Mouse (Mus musculus) retina, adult 2 months (tissue): ENCODE results near the gene Prss12.

Experiments
- DNase-seq: peaks from one replicate; pipeline ENCODE4 v3.0.0-alpha.2; 2012; ENCODE audit warnings: low read depth, low spot score

Prss12 gene

DNA sequence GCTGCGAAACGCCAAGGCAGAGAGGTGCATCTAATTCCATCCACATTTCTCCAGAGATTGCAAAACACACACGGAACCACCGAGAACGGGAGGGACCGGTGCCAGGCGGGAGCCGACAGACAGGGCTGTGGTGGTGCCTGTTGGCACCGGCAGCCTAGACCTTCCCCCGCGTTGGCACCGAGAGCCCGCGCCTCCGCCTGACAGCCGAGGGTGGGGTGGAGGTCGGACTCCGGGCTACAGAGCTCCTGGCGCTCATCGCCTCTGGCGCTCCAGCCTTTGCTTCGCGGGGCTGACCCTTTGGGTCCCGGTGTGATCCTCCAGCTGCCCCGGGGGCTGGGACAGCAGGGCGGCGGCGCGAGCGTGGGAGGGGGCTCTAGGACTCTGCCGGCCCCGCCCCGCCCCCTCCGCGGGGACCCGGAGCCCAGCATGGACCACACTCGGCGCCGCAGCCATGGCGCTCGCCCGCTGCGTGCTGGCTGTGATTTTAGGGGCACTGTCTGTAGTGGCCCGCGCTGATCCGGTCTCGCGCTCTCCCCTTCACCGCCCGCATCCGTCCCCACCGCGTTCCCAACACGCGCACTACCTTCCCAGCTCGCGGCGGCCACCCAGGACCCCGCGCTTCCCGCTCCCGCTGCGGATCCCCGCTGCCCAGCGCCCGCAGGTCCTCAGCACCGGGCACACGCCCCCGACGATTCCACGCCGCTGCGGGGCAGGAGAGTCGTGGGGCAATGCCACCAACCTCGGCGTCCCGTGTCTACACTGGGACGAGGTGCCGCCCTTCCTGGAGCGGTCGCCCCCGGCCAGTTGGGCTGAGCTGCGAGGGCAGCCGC, at the start of gene Prss12:
Prss12 (plus strand) TSS at position 206 of the 830 bp plus-strand sequence.
- no peak for DNase-seq

DNA sequence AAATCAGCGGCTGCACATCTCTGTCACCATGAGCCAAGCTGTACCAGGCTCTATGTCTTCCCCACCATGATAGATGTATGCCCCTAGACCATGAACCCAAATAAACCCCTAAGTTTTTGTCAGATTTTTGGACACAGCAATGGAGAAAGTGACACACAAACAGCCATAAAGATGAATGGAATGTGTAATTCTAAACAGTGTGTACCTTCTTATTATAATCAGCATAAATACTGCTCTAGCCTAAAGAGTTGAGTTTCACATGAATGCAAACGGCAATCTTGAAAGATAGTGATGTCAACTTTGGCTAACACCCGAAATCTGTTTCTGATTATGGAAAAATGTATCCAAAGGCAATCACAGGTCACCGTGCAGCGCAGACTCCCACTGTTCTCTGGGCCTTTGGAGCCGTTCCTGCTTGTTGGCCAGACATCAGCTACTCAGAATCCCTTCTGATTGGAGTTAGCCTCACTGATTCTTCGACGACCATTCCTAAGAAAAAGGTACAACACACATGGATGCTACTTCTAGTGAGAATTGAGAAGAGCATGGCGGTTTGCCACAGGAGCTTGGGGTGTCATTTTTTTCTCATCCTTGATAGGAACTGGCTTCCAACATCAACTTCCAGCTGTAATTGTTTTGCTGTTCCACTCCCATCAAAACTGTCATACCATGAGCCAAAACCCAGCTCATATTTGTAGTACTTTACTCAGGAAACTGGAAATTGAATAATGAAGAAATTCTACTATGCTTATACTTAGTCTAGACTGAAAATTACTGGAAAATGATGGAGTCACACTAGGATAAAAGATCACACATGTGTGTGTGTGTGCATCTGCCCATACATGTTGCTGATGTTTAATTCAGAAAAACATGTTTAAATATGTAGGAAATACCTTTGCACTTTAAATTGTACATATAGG, 48.9 kb upstream of the Prss12 start:
- no peak for DNase-seq

DNA sequence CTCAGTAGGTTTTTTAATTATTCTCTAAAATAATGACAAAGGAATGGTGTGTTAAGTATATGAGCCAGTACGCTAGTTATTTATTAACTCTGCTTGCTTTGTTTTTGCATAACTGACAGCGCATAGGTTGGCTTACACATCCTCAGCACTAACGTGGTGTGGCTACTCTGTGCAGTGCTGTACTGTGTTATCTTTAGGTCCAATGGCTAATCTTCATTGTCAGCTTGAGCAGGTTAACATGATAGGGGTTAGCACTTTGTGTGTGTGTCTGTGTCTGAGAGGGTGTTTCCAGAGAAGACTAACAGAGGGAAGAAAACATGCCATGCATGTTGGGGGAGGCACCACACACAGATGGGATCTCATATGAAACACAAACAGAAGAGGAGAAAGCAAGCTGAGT, 41.8 kb upstream of the Prss12 start:
- DNase-seq: no peak

DNA sequence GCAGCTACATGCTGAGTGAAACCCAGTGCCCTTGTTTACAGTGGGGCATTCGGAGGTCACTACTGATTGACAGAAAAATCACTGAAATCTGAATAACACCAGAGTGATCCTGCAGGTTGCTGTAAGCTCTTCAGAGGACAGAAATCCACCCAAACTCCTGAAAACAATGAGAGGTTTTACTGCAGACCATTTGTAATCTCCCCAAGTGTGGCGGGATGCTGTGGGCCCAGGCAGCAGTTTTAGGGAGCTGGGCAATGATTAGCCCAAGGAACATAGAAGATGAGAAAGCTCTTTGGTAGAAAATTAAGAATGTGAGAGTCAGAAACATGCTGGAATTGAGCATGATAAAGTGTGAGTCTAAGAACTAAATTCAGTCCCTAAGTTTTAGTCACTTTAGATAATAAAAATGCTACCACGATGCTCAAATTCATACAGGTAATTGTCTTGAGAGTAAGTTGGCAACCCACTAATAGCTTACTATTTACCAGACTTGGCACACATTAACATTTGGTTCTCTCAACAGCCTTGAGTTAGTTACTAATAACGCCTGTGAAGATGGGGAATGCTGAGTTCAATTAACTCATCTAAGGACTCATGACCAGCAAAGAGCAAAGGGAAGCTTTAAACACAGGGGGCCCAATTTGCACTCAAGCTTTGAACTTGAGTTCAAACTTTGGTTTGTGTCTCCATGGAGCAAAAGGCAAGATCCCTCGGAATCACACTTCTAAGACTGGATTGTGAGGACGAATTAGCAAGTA, 34.7 kb upstream of the Prss12 start:
- no peak for DNase-seq

DNA sequence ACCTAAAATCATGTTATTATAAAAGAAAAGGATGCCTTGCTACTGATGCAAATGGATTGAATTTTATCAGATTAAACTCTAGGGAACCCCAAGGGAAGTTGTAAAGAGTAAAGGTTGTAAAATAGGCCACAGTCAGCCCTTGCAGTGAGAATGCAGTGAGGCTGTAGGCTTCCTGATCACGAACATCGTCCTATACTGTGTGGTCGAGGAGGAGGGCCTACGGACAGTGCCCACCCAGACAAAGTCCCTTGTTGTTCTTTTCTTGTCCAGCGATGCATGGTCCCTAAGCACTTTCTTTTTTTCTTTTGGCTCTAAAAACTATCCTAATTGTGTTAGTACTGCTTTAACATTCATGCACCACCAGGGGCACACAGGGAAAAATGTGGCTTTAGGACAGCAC, 33.5 kb upstream of the Prss12 start:
- no peak for DNase-seq

DNA sequence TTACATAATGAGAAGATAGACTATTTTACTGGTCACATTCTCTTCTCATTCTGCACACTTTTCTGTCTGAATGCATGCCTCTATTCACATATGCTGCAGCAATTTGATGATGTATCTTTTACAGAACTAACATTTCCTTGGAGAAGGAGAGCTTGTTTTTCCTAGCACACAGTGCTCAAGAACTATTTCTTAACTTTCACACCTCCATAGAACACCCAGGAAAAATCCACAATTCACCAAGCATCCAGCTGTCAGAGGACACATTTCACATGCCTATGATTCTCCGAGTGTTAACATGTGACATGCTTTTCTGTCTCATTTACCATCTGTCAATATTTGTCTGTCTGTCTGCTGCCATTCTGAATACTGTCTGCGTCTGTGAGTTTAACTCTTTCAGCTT, 21.1 kb upstream of the Prss12 start:
- DNase-seq: no peak

DNA sequence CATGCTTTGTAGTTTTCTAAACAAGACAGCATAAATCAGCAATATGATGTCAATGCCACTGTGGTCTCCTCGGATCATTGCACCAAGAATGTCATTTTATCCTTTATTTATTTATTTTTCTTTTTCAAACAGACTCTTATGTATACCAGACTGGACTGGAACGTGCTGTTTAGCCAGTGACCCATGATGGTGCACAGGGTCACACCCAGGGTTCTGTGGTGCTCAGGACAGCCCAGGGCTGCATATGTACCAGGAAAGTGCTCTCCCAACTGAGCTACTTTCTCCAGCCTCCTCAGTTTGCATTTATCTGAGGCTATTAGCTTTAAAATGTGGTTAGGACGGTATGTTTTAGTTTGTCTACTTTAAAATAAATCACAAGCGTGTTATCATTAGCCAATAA, 18.7 kb upstream of the Prss12 start:
- DNase-seq: no peak

DNA sequence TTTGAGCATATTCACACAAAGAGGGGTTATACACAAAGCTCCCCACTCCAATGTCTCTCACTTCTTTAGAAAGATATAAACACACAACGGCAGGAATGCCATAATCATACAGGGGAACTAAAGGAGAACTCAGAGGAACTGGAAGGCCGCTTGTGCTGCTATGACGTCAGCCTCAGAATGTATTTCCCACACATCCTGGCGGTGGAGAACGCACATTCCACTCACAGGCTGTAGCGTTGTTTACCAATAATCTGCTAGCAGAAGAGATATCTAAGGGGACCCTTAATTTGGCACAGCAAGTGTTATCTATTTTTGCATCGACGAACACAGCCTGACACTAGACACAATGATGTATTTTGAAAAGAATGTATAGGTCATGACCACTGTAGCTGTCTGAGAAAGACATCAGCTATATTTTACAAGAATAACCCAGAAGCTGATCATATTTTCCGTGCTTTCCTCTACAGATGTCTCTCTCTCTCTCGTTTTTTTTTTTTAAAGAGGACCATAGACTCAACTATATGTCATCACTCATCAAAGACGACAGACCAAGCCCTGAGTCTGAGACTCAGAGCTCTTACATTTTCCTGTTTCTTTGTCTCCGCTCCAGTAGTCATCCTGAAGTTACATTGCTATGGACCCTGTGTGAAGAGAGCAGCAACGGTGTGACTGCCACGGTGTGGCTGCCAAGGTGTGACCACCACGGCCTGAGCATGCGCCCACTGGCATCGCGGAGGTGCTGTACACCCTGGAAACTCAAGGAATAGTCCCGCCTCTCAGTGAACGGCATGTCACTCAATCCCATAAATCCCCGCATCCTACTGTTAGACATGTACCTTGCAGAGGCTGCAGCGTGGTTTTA, 16.9 kb upstream of the Prss12 start:
- no peak for DNase-seq

DNA sequence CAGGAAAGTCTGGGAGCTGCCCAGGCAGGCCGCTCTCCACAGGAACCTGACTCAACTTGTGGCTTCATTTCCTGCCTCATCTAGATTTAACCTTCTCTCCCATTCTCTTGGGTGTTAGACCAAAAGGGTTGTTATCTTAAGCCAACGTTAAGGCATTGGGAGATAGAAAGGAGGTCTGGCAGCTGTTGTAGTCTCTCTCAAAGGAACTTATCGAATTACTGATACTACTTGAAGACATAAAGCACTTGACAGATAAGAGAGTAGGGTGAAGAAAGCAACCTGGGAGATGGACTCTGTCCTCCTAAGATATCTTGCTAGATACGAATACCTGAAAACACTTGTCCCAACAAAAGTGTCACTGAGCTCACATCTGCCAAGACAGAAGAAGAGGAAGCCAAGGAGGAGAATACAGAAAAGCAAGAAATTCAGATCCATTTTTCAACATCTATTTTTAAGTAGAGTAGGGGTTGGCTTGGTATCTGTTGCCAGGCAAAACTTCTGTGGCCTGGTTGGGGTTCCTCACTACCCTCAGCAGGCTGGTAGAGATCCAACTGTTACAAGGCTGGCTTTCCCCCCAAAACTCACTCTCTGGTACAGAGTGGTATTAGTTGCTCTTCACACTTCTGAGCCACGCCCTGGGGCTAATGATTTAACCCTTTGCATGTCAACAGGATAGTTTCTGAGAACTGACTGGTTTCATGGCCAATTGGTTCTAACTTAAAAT, 14.6 kb upstream of the Prss12 start:
- DNase-seq: no peak

DNA sequence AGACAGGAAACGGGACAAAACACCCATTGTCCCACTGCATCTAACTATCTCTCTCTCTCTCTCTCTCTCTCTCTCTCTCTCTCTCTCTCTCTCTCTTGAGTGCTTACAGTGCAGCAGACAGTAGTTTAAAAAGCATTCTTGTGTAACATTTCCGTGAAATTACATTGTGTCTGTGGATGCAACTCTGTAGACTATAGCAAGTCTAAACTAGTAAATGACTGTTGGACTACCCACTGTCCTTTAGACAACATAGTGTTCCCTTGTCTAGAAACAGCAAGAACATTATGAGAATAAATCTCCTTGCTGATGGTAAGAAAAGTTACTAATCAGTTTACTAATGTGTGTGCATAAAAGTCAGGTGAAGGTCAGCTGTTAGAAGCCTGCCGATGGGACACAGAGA, 13.4 kb upstream of the Prss12 start:
- DNase-seq: no peak

DNA sequence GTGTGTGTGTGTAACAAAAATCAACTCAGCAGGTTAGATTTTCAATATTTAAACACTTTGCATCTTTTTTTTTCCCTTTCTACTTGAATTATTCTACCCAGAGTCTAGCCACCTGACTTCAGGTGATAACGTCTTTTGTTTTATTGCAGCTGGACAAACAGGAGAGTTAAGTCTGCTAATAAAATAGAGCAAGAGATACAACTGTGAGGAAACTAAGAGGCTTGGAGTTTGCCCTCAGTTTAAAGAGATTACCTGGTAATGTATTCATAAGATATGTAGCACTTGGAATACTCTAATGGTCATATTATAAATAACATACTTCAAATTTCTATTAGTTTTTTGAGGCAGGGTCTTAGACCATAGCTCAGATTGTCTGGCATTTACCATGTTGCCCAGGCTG, 9.1 kb upstream of the Prss12 start:
- no peak for DNase-seq

DNA sequence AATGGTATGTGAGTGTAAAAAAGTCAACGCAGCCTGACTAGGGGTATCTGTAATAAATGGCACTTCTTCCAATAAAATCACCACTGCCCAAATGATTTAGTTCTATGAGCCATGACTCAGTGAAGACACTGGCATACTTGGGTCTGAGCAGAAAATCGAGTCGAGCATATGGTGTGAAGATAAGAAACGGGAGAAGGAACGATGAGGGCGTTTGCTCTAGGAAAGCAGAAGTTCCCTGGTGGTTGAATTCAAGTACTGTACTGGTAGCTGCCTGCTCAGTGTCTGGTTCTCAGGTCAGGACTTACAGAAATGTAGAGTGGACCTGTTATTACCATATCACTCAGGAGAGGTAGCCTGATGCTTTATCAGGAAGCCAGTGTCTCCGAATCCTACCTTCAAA, 6.2 kb upstream of the Prss12 start:
- no peak for DNase-seq

DNA sequence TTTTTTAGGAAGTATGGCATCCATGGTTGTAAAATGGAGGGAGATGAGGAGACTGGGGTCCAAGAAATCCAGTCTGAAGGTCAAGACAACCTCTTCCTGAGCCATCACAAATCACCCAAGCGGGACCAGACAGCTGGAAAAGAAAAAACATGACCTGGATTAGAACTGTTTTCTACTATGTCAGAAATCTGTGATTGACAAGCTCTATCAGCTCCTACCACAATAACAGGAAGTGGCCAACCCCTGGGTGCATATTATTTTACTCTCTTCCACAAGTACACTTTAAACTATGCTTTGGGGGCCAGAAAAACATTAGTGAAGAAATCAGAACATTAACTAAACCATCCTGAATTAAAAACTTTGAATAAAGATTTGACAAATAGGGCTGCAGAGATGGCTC, 2.2 kb upstream of the Prss12 start:
- DNase-seq: no peak

DNA sequence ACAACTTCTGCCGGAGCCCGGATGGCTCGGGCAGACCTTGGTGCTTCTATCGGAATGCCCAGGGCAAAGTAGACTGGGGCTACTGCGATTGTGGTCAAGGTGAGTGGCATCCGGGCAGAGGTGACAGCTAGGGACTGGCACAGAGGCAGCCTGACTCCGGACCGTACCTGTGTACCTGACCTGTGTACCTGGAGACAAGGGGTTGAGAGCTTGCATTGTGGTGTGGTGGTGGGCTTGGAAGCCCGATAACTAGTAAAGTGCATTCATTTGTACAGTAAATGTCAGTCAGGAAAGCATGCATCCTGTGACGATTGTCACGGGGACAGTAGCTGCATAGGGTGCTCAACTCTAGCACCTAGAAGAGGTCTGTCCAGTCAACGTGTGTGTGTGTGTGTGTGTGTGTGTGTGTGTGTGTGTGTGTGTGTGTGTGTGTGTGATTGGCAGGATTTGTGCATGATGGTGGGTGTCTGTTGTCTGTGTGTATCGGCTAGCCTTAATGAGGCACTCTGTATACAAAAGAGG, 886 bp downstream of the Prss12 start:
- DNase-seq: no peak

DNA sequence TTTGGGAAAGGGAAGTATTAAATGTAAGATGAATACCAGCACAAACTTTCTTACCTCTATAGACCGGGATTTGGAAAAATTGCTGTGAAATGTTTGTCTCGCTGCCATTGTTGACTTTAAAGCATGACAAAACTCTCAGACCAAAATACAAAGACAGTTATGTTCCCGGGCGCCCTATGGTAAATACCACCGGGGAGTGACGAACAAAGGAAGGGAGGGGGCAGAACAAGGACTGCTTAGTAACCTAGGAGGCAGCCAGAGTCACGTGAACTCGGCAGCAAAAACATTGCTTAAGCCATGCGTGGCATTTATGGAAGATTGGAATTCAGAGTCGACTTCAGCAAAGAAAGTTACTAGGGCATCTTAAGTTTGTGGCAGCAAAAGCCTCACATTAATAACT, 1.4 kb downstream of the Prss12 start:
- DNase-seq: no peak

DNA sequence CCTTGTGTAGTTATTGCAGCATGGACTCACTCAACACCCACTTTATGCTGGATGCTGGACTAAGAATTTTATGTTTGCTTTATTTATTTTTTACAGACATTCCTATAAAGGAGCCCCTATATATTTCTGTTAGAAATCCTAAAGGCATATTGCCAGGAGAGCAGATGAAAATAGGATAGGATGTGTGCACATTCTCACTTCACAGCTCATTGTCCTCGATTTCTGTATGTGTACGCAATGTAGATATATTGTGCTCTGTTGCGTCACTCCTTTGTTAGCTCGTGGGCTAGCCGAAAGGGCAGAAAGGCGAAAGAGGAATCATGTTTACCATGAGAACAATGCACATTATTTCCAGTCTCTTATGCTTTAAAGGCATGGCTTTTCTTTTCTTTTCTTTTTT, 3.4 kb downstream of the Prss12 start:
- DNase-seq: no peak

DNA sequence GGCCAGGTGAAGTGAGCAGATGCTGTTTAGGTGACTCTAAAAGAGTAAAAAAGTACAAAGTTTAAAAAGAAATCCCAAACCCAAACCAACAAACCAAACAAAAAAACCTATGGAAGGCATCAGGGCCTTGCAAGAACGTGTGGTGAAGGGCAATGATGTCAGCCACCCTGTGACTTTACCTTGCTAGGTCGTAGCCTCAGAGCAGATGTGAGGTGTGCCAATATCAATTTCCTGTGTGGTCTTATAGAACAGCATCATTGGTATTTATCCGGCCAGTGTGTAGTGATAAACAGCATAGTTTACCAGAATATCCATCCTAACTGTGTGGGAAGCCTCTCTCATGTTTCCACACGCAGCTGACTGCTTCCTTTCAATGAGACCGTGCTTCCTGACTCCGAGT, 6.2 kb downstream of the Prss12 start:
- no peak for DNase-seq

DNA sequence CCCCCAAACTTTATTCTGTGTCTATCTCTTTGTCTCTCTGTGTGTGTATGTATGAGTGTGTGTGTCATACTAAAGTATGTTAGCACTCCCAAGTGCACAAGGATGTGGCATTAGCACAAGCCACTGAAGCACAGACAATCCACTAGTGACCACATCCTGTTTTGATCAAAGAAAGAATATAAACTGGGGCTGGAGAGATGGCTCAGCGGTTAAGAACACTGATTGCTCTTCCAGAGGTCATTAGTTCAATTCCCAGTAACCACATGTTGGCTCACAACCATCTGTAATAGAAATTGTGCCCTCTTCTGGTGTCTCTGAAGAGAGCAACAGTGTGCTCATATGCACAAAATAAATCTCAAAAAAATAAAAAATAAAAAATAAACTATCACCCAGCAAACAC, 12.8 kb downstream of the Prss12 start:
- no peak for DNase-seq

DNA sequence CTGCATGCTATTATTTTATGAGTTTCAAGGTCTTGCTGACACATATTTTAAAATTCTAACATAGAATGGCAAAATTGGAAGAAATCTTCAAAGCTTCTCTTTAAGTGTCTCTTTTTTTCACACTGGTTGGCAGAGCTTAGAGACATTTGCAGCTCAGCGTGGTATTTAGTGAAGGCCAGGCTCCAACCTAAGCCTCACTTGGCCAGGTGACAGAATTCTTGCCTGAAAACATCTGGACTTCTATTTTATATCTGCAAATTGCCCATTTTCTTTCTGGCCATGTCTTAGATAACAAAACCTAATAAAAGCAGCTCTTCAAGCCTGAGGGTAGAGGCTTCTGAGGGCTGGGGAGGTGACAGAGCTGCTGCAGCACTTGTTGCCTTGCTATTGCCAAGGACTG, 13.7 kb downstream of the Prss12 start:
- no peak for DNase-seq

DNA sequence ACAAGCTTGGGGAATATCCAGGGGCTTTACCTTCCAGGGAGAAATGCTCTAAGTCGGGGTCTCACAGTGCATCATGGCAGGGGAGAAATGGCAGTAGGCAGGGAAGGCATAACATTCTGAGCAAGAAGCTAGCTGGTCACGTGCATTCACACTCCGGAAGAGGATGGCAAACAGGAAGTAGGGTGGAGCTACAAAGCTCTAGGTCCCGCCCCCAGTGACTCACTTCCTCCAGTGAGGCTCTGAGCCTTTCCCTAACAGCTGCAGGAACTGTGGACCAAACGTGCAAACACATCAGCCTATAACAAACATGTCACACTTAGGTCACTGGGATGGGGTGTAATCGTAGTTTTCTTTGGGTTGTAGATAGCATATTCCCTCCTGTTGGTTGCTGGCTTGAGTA, 15.6 kb downstream of the Prss12 start:
- DNase-seq: no peak
